Mouse (Mus musculus) forebrain, embryonic 14.5 days (tissue): ENCODE results near the gene Olfr455. TPM values are rescaled to one million over a fixed set of nuclear protein-coding genes. Genes with fewer than 3 reads are reported as not detected.

ENCODE experiments used
- ATAC-seq: fragments of 200-750 bp; cut with Nextera tagmentation; 2 replicates; pipeline ENCODE4 v1.8.0; 2017; ENCODE audit warnings: mild to moderate bottlenecking, moderate library complexity
- DNase-seq: peaks from one replicate; pipeline ENCODE4 v3.0.0-alpha.2; 2015; ENCODE audit warnings: low spot score
- H3K27ac ChIP-seq: fragments of 300-500 bp; sonication (generic); 2 replicates; pipeline ENCODE4 v1.5.1; 2014; ENCODE audit warnings: low read depth, mild to moderate bottlenecking, control low read depth, low read length, moderate library complexity
- H3K27me3 ChIP-seq: fragments of 300-500 bp; sonication (generic); replicated peaks from 2 replicates; pipeline ENCODE4 v1.6.1; 2014; ENCODE audit warnings: low read length, control low read depth, mixed read lengths; ENCODE audit not compliant: control insufficient read depth, insufficient read depth
- H3K36me3 ChIP-seq: fragments of 300-500 bp; sonication (generic); 2 replicates; pipeline ENCODE4 v1.6.1; 2014; ENCODE audit warnings: low read length, control low read depth; ENCODE audit not compliant: control insufficient read depth, insufficient read depth
- H3K4me1 ChIP-seq: fragments of 300-500 bp; sonication (generic); 2 replicates; pipeline ENCODE4 v1.6.1; 2014; ENCODE audit warnings: antibody characterized with exemption, low read length, control low read depth; ENCODE audit not compliant: control insufficient read depth, insufficient read depth
- H3K4me2 ChIP-seq: fragments of 300-500 bp; sonication (generic); 2 replicates; pipeline ENCODE4 v1.6.1; 2014; ENCODE audit warnings: mild to moderate bottlenecking, control low read depth, low read length
- H3K4me3 ChIP-seq: fragments of 300-500 bp; sonication (generic); 2 replicates; pipeline ENCODE4 v1.5.1; 2014; ENCODE audit warnings: low read depth, low read length, control low read depth
- H3K9ac ChIP-seq: fragments of 300-500 bp; sonication (generic); 2 replicates; pipeline ENCODE4 v1.6.1; 2014; ENCODE audit warnings: mild to moderate bottlenecking, low read length, control low read depth, moderate library complexity
- H3K9me3 ChIP-seq: fragments of 300-500 bp; sonication (generic); replicated peaks from 2 replicates; pipeline ENCODE4 v1.6.1; 2016; ENCODE audit warnings: low read length, control low read depth, mixed read lengths; ENCODE audit not compliant: control insufficient read depth
- WGBS: fragments of 180-500 bp; shearing (Covaris S2); extraction: QIAGEN DNeasy Blood & Tissue Kit; methylation state at CpG from one replicate; pipeline ENCODE4 v1.1.7; 2014; 5-methylcytosine and 5-hydroxymethylcytosine counted together
- polyA plus RNA-seq: library from polyadenylated mRNA; unstranded; fragments of >200 nt; fragmentation: Nextera tagmentation; extraction: Ambion mirVana; gene quantifications from 2 replicates; pipeline ENCODE4 v1.2.1, GENCODE M21; 2014

Gene Olfr455
- polyA plus RNA-seq, 1 experiment from 2014 or later = not detected

DNA sequence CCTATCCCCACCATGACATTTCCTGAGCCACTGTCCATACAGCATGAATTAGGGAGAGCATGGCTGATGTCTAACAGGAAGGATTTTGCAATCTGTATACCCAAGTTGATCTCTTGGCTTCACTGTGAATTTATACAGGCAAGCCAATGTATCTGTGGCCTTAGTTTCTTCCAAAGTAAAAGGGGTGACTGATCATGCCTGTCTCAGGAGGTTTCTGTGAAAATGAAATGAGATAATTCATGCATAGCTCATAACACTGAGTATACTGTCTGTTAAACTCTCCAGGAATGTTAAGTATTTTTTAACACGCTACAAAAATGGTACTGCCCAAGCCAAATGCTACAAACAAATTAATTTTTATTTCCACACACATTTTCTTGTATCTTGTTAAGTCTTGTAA, 33.9 kb downstream of the Olfr455 start:
- no peak for DNase-seq
- Histone ChIP-seq H3K4me1 (no peaks in the 10 kb centered on the region), H3K36me3 (no peaks in the 10 kb centered on the region), H3K4me3 (no peak overlapping the region), H3K27me3 (no peaks in the 10 kb centered on the region), H3K9ac (no peak overlapping the region), H3K4me2 (no peak overlapping the region), H3K27ac (no peak overlapping the region), H3K9me3 (no peaks in the 10 kb centered on the region)
- 88% methylated on average over 1 of the region's 1 CpGs for WGBS
- ATAC-seq = no peak

DNA sequence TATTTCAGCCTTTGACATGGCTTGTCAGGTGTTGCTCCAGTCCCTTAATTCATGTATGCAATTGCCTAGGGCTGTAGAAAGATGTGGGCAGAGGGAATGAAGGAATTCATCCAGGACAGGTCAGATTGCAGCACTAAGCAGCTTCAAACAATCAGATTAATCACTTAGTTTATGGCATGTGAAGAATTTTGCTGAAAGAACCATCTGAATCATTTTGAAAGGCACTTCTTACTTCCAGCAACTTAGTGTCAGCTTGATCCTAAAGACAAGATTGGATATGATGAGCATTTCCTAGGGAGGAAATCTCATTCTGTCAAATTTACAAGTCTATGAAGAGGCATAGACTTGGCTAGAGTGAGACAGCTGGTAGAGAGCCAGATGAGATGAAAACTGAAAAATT, 38.1 kb downstream of the Olfr455 start:
- no peak overlapping the region for H3K9ac ChIP-seq
- H3K36me3 ChIP-seq = no peaks in the 10 kb centered on the region
- no peak overlapping the region for H3K27ac ChIP-seq
- H3K4me2 ChIP-seq = no peak overlapping the region
- ATAC-seq (no peak), DNase-seq (no peak)
- no peaks in the 10 kb centered on the region for H3K27me3 ChIP-seq
- no peak overlapping the region for H3K4me3 ChIP-seq
- H3K4me1 ChIP-seq = no peaks in the 10 kb centered on the region
- H3K9me3 ChIP-seq = no peaks in the 10 kb centered on the region

DNA sequence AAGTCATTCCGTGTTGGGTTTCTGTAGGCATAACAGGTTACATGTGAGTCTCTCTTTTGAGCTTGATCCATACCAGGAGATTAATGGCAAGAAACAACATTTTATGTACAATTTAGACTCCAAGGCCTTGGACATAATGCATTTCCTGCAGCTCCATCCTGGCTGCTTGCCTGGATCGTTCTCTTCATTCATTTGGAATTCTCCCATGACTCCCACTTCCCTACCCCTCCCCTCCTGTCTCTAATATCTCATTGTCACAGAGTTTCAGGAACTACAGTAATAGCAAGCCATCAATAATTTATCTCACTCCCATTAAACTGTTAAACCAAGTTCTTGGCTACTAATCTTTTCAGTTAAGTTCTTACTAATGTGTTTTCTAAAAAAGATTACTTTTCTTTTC, 43.9 kb downstream of the Olfr455 start:
- H3K27ac ChIP-seq = no peak overlapping the region
- H3K9me3 ChIP-seq = no peaks in the 10 kb centered on the region
- H3K4me3 ChIP-seq = no peak overlapping the region
- H3K36me3 ChIP-seq = no peaks in the 10 kb centered on the region
- 81% methylated on average over 2 of the region's 2 CpGs for WGBS
- no peaks in the 10 kb centered on the region for H3K4me1 ChIP-seq
- no peaks in the 10 kb centered on the region for H3K27me3 ChIP-seq
- ATAC-seq (no peak), DNase-seq (no peak)
- no peak overlapping the region for H3K9ac ChIP-seq
- no peak overlapping the region for H3K4me2 ChIP-seq

DNA sequence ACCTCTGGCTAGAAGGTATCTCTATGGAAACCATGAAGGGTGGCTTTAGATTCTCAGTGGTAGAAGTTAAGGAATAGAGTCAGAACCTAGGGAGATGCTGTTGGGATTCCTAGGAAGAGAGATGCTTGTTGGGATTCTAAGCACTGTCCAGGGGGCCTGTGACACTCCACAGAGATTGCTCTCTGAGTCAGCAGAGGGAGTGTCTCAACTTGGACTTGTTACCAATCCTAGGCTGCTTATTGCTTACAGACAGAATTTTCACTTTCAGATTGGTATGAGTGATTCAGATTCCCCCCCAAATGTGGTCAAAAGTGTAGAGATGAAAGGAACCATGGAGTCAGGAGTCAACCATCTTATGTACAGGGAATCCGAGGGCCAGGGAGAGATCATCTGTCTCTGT, 57.7 kb downstream of the Olfr455 start:
- WGBS = 79% methylated on average over 1 of the region's 1 CpGs
- no peaks in the 10 kb centered on the region for H3K4me1 ChIP-seq
- no peaks in the 10 kb centered on the region for H3K36me3 ChIP-seq
- no peaks in the 10 kb centered on the region for H3K27me3 ChIP-seq
- ATAC-seq = no peak
- no peak overlapping the region for H3K9ac ChIP-seq
- H3K27ac ChIP-seq = no peak overlapping the region
- no peak overlapping the region for H3K4me2 ChIP-seq
- DNase-seq = no peak
- H3K4me3 ChIP-seq = no peak overlapping the region
- no peaks in the 10 kb centered on the region for H3K9me3 ChIP-seq

DNA sequence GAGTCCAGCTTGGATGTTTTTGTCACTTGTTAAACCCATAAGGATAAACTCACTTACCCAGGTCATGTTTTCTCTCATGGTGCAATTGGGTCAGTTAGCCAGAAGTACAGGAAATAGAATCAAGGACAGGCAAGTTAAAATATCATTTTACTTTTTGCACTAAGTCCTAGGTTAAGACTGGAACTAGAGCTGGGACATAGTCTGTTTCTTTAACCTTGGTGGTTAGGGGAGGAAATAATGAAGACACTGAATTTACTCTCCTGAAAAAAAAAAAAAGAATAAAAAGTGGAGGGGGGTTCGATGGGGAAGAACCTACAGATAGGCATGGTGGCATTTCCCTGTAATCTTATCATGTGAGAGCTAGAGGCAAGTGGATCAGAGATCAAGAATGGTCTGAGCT, 60.3 kb downstream of the Olfr455 start, which contains the start of gene Olfr456:
Olfr456 (minus strand) TSS at position 101 of the 400 bp plus-strand sequence.
- ATAC-seq = no peak
- Histone ChIP-seq H3K27me3 (no peaks in the 10 kb centered on the region), H3K4me1 (no peaks in the 10 kb centered on the region), H3K4me2 (no peak within 1 kb of the TSS), H3K9me3 (no peaks in the 10 kb centered on the region), H3K27ac (no peak within 1 kb of the TSS), H3K4me3 (no peak within 1 kb of the TSS), H3K9ac (no peak within 1 kb of the TSS), H3K36me3 (no peaks in the 10 kb centered on the region)
- 90% methylated on average over 1 of the region's 1 CpGs for WGBS
- no peak for DNase-seq

Other genes starting within 250 kb of the Olfr455 start
- 4.7 and 5.6 TPM in 2 replicates for gene Fam131b, start 222.9 kb downstream of the Olfr455 start, polyA plus RNA-seq
- 34.8 and 41.0 TPM in 2 replicates for gene Zyx, start 198.0 kb downstream of the Olfr455 start, polyA plus RNA-seq
- 0.05 and 0.07 TPM in 2 replicates for gene Epha1, start 174.3 kb downstream of the Olfr455 start, polyA plus RNA-seq
- gene Tas2r143, start 147.3 kb downstream of the Olfr455 start, polyA plus RNA-seq = not detected in 2 replicates
- not detected in 2 replicates for gene Tas2r135, start 142.2 kb downstream of the Olfr455 start, polyA plus RNA-seq
- gene Tas2r126, start 113.1 kb downstream of the Olfr455 start, polyA plus RNA-seq = not detected in 2 replicates
- not detected in 2 replicates for gene Olfr458, start 82.4 kb downstream of the Olfr455 start, polyA plus RNA-seq
- gene Olfr457, start 71.3 kb downstream of the Olfr455 start, polyA plus RNA-seq = not detected in 2 replicates
- gene Olfr456, start 60.4 kb downstream of the Olfr455 start, polyA plus RNA-seq = not detected in 2 replicates
- gene Tcaf3, start 50.1 kb upstream of the Olfr455 start, polyA plus RNA-seq = not detected in 2 replicates
- gene Tcaf2, start 97.7 kb upstream of the Olfr455 start, polyA plus RNA-seq = 0.55 and 0.63 TPM in 2 replicates
- gene Tcaf1, start 162.5 kb upstream of the Olfr455 start, polyA plus RNA-seq = 176 and 209 TPM in 2 replicates
- gene Olfr453, start 191.8 kb upstream of the Olfr455 start, polyA plus RNA-seq = not detected in 2 replicates
- gene Olfr38, start 208.8 kb upstream of the Olfr455 start, polyA plus RNA-seq = not detected in 2 replicates
- not detected in 2 replicates for gene Olfr452, start 237.5 kb upstream of the Olfr455 start, polyA plus RNA-seq